Mouse (Mus musculus): ENCODE data around the gene Tgfb1.

Gene Tgfb1

GRCm38 (mm10) chr7:25674719-25675300, 12.0 kb upstream of the Tgfb1 start, which contains the start of gene Tmem91:
Gene Tmem91, minus strand, starts transcription at chr7:25675166.
- no peak for DNase-seq (ENCODE audit: extremely low spot score, low spot score)

- DNase-seq (ENCODE audit: extremely low spot score, low spot score), result no peak
These were observed 11.4 kb upstream of the Tgfb1 start for GRCm38 (mm10) chr7:25675405-25675804.

GRCm38 (mm10) chr7:25676085-25676781, 10.6 kb upstream of the Tgfb1 start:
- no peak for DNase-seq (ENCODE audit: extremely low spot score, low spot score)

- DNase-seq (ENCODE audit: extremely low spot score, low spot score), result no peak
These were observed 9.8 kb upstream of the Tgfb1 start for GRCm38 (mm10) chr7:25677013-25677412.

- DNase-seq (ENCODE audit: extremely low spot score, low spot score), result no peak
These were observed 6.8 kb upstream of the Tgfb1 start for GRCm38 (mm10) chr7:25679971-25680370.

- DNase-seq (ENCODE audit: extremely low spot score, low spot score), result peak; percentile 96
These were observed 6.1 kb upstream of the Tgfb1 start, which contains the start of gene B9d2 for GRCm38 (mm10) chr7:25680514-25681258. Gene B9d2, plus strand, starts transcription at chr7:25680780.

- no peak for DNase-seq (ENCODE audit: extremely low spot score, low spot score)
These were observed 5.2 kb upstream of the Tgfb1 start for GRCm38 (mm10) chr7:25681341-25682231.

GRCm38 (mm10) chr7:25683474-25684180, 3.2 kb upstream of the Tgfb1 start:
- DNase-seq (ENCODE audit: extremely low spot score, low spot score), result no peak

- DNase-seq (ENCODE audit: extremely low spot score, low spot score), result no peak
These were observed 2.1 kb upstream of the Tgfb1 start for GRCm38 (mm10) chr7:25684659-25685058.

- no peak for DNase-seq (ENCODE audit: extremely low spot score, low spot score)
These were observed 804 bp upstream of the Tgfb1 start for GRCm38 (mm10) chr7:25685926-25686470.

- DNase-seq (ENCODE audit: extremely low spot score, low spot score), result peak; percentile 57
These were observed 1.1 kb downstream of the Tgfb1 start for GRCm38 (mm10) chr7:25687811-25688401.

- peak; percentile 48 for DNase-seq (ENCODE audit: extremely low spot score, low spot score)
These were observed 2.2 kb downstream of the Tgfb1 start for GRCm38 (mm10) chr7:25688810-25689586.

GRCm38 (mm10) chr7:25689603-25690021, 2.8 kb downstream of the Tgfb1 start:
- peak; percentile 24 for DNase-seq (ENCODE audit: extremely low spot score, low spot score)

GRCm38 (mm10) chr7:25690051-25690450, 3.2 kb downstream of the Tgfb1 start:
- no peak for DNase-seq (ENCODE audit: extremely low spot score, low spot score)

- DNase-seq (ENCODE audit: extremely low spot score, low spot score), result no peak
These were observed 7.3 kb downstream of the Tgfb1 start for GRCm38 (mm10) chr7:25694104-25694503.

- DNase-seq (ENCODE audit: extremely low spot score, low spot score), result no peak
These were observed 13.0 kb downstream of the Tgfb1 start for GRCm38 (mm10) chr7:25699851-25700250.

GRCm38 (mm10) chr7:25700732-25701131, 13.9 kb downstream of the Tgfb1 start:
- DNase-seq (ENCODE audit: extremely low spot score, low spot score), result no peak

- DNase-seq (ENCODE audit: extremely low spot score, low spot score), result no peak
These were observed 15.5 kb downstream of the Tgfb1 start for GRCm38 (mm10) chr7:25702350-25702749.
